Mouse (Mus musculus) heart, postnatal 0 days (tissue): ENCODE results near the gene Smpx. TPM values are rescaled to one million over a fixed set of nuclear protein-coding genes. Genes with fewer than 3 reads are reported as not detected.
A peak's percentile ranks its signal among the peaks of the same experiment; 100 is the strongest.

ENCODE experiments used
- ATAC-seq: fragments of 200-750 bp; cut with Nextera tagmentation; 2 replicates; pipeline ENCODE4 v1.8.0; 2017; ENCODE audit warnings: low read depth, moderate number of reproducible peaks, moderate library complexity; ENCODE audit not compliant: insufficient read depth
- DNase-seq: peaks from one replicate; pipeline ENCODE4 v3.0.0-alpha.2; 2016; ENCODE audit warnings: low spot score
- H3K27ac ChIP-seq: fragments of 300-500 bp; sonication (generic); 2 replicates; pipeline ENCODE4 v1.5.1; 2014; ENCODE audit warnings: low read depth, mild to moderate bottlenecking
- H3K27me3 ChIP-seq: fragments of 300-500 bp; sonication (generic); 2 replicates; pipeline ENCODE4 v1.6.1; 2014; ENCODE audit warnings: low read length, mixed read lengths; ENCODE audit not compliant: control insufficient read depth, insufficient read depth
- H3K36me3 ChIP-seq: fragments of 300-500 bp; sonication (generic); replicated peaks from 2 replicates; pipeline ENCODE4 v1.6.1; 2014; ENCODE audit warnings: low read length, mixed read lengths; ENCODE audit not compliant: control insufficient read depth, insufficient read depth
- H3K4me1 ChIP-seq: fragments of 300-500 bp; sonication (generic); 2 replicates; pipeline ENCODE4 v1.6.1; 2014; ENCODE audit warnings: antibody characterized with exemption; ENCODE audit not compliant: control insufficient read depth, insufficient read depth
- H3K4me2 ChIP-seq: fragments of 300-500 bp; sonication (generic); 2 replicates; pipeline ENCODE4 v1.6.1; 2014; ENCODE audit warnings: low read depth, mild to moderate bottlenecking, low read length, moderate library complexity
- H3K4me3 ChIP-seq: fragments of 300-500 bp; sonication (generic); 2 replicates; pipeline ENCODE4 v1.5.1; 2014; ENCODE audit warnings: low read depth, low read length
- H3K9ac ChIP-seq: fragments of 300-500 bp; sonication (generic); replicated peaks from 2 replicates; pipeline ENCODE4 v1.6.1; 2014; ENCODE audit warnings: low read depth, low read length, mixed read lengths
- H3K9me3 ChIP-seq: fragments of 300-500 bp; sonication (generic); replicated peaks from 2 replicates; pipeline ENCODE4 v1.6.1; 2016; ENCODE audit warnings: low read length; ENCODE audit not compliant: control insufficient read depth
- CTCF ChIP-seq: IDR thresholded peaks from 2 replicates; pipeline ENCODE4 v1.5.1; 2016; ENCODE audit warnings: antibody characterized with exemption, control low read depth, low read depth
- EP300 ChIP-seq: IDR thresholded peaks from 2 replicates; pipeline ENCODE4 v1.6.1; 2016; ENCODE audit warnings: antibody characterized with exemption, low read depth
- WGBS: fragments of 180-500 bp; shearing (Covaris S2); extraction: QIAGEN DNeasy Blood & Tissue Kit; methylation state at CpG from one replicate; pipeline ENCODE4 v1.1.7; 2014; 5-methylcytosine and 5-hydroxymethylcytosine counted together
- polyA plus RNA-seq: library from polyadenylated mRNA; unstranded; fragments of >200 nt; fragmentation: Nextera tagmentation; extraction: Ambion mirVana; gene quantifications from 2 replicates; pipeline ENCODE4 v1.2.1, GENCODE M21; 2015
- total RNA-seq: library from RNA; depleted of rRNA; stranded (reverse); fragments of >200 nt; gene quantifications from 2 replicates; pipeline ENCODE4 v1.2.3, GENCODE M21; 2014; ENCODE audit warnings: low replicate concordance

The Smpx gene
- total and polyA plus RNA-seq, 2 experiments from 2014 or later: 579 to 1,168 TPM

DNA sequence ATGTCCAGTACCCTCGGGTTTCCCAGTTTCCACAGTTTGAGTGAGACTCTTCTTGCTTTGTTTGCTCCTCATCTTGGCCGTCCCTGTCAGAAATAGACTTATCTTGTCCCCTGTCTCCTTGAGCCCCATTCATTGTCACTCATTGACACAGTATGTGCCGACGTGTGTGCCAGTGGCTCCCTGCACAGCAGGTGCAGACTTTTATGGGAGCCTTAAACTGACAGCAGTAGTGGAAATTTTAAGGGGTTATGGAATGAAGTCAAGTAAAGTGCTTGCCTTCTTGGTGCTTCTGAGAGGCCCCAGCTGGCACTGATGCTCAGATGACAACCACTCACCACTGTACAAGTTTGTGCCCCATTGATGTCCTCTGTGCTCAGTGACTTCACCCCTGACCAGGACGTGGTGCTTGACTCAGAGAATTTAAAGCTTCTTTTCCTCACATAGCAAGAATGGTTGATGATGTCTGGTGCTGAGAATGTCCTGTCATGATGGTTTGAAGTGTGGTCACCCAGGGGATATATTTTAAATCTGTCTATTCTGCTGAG lies 1.0 kb upstream of the Smpx start:
- Histone ChIP-seq H3K4me2 (no peak overlapping the region), H3K9me3 (no peaks in the 10 kb centered on the region), H3K4me1 (no peaks in the 10 kb centered on the region), H3K9ac (no peak overlapping the region), H3K27ac (peak overlapping the region; percentile 96), H3K27me3 (no peaks in the 10 kb centered on the region), H3K4me3 (no peak overlapping the region), H3K36me3 (no peaks in the 10 kb centered on the region)
- ATAC-seq (peak; percentile 47; the same call in 1 of the 2 replicates), DNase-seq (no peak)
- TF ChIP-seq CTCF (no peak), EP300 (no peak)
- 36% methylated on average over 5 of the region's 5 CpGs for WGBS

DNA sequence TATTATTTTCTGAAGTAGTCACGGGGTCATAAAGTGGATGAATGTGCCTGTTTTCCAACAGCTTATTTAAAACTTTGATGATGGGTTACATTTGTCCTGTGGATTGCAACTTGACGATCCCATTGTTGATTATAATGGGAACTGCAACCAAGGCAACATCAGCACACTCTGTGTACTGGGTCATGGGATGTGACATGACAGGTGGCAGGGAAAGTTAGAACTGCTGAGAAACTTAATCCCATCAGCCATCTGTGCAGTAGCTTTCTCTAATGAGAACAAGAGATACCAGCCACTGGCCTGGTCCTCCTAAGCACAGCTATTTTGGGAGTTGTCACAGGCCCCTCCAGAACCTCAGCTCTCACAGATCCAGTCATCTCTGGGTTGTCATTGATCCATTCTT lies 8.5 kb downstream of the Smpx start:
- Histone ChIP-seq H3K4me2 (no peak overlapping the region), H3K4me3 (no peak overlapping the region), H3K4me1 (no peaks in the 10 kb centered on the region), H3K36me3 (no peaks in the 10 kb centered on the region), H3K9ac (no peak overlapping the region), H3K27ac (no peak overlapping the region), H3K9me3 (no peaks in the 10 kb centered on the region), H3K27me3 (no peaks in the 10 kb centered on the region)
- TF ChIP-seq EP300 (no peak), CTCF (no peak)
- 40% methylated on average over 2 of the region's 2 CpGs for WGBS
- DNase-seq: no peak
- ATAC-seq: no peak

GRCm38 (mm10) chrX:157708616-157709280 lies 10.0 kb downstream of the Smpx start:
- no peaks in the 10 kb centered on the region for H3K36me3 ChIP-seq
- H3K27me3 ChIP-seq: no peaks in the 10 kb centered on the region
- H3K9me3 ChIP-seq: no peaks in the 10 kb centered on the region
- no peaks in the 10 kb centered on the region for H3K4me1 ChIP-seq
- no peak for TF ChIP-seq CTCF
- no peak for TF ChIP-seq EP300
- no peak overlapping the region for H3K27ac ChIP-seq
- DNase-seq (no peak), ATAC-seq (no peak)
- WGBS: 40% methylated on average over 4 of the region's 4 CpGs
- H3K9ac ChIP-seq: no peak overlapping the region
- H3K4me3 ChIP-seq: no peak overlapping the region
- no peak overlapping the region for H3K4me2 ChIP-seq

DNA sequence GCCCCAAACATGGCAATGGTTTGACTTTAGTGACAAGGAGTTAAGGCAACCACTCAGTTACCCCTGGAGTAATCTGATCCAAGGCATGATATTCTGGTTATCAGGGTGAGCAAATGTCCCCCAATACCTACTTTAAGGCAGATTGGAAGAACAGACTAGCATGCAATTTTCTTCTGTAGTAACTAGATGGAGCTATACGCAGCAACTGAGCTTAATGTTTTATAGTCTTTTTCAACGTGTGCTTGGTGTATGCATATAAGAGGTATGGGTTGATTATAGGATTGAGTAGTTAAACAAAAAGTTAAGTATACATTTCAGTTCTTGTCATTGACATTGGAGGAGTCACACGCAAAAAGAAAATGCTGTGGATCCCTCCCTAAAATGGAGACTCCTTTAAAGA lies 21.2 kb downstream of the Smpx start:
- 55% methylated on average over 3 of the region's 3 CpGs for WGBS

GRCm38 (mm10) chrX:157730622-157731341 lies 32.1 kb downstream of the Smpx start:
- DNase-seq (no peak), ATAC-seq (peak; percentile 41; the same call in 1 of the 2 replicates)
- H3K27me3 ChIP-seq: no peaks in the 10 kb centered on the region
- H3K27ac ChIP-seq: no peak overlapping the region
- no peak for TF ChIP-seq CTCF
- TF ChIP-seq EP300: no peak
- no peaks in the 10 kb centered on the region for H3K9me3 ChIP-seq
- no peaks in the 10 kb centered on the region for H3K4me1 ChIP-seq
- H3K9ac ChIP-seq: no peak overlapping the region
- H3K4me3 ChIP-seq: no peak overlapping the region
- H3K4me2 ChIP-seq: no peak overlapping the region
- WGBS: 23% methylated on average over 7 of the region's 7 CpGs
- 0 out of 2 replicates have a peak, but pooled peaks cover 4% of the 10 kb centered on the region for H3K36me3 ChIP-seq

More for the DNA sequence above, 21.2 kb downstream of the Smpx start:
- no peak overlapping the region for H3K27ac ChIP-seq
- no peak for TF ChIP-seq EP300
- TF ChIP-seq CTCF: no peak
- ATAC-seq (no peak), DNase-seq (no peak)
- no peak overlapping the region for H3K4me3 ChIP-seq
- H3K9ac ChIP-seq: no peak overlapping the region
- no peaks in the 10 kb centered on the region for H3K27me3 ChIP-seq
- H3K4me2 ChIP-seq: no peak overlapping the region
- no peaks in the 10 kb centered on the region for H3K4me1 ChIP-seq
- no peaks in the 10 kb centered on the region for H3K36me3 ChIP-seq
- no peaks in the 10 kb centered on the region for H3K9me3 ChIP-seq
